Mouse (Mus musculus): ENCODE results near the gene AL732309.1.
A peak's percentile ranks its signal among the peaks of the same experiment; 100 is the strongest.

Gene AL732309.1

GRCm38 (mm10) chr2:25240310-25240709 is 6.4 kb downstream of the AL732309.1 start:
- no peak for DNase-seq (ENCODE audit: extremely low read depth, low read depth)

GRCm38 (mm10) chr2:25239766-25240165 is 6.9 kb downstream of the AL732309.1 start:
- no peak for DNase-seq (ENCODE audit: extremely low read depth, low read depth)

- no peak for DNase-seq (ENCODE audit: extremely low read depth, low read depth)
Observed at GRCm38 (mm10) chr2:25238106-25238505, 8.6 kb downstream of the AL732309.1 start.

DNA sequence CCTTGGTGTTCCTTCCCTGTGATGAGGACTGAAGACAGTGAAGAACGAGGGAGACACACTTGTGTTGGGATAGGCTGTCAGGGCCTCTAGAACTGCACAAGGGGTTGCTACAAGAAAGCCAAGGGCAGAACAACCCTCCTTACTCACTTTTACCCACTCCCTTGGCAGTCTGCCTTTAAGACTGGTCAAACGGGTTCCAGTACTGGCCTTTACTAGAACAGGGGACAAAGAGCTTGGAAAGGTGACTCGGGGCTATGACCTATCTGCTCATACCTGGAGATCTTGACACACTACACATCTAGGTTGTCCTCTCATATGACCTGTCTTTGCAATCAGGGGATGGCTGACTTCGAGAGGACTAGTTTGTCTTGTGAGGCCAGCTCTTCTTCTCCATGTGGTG is 9.1 kb downstream of the AL732309.1 start:
- DNase-seq (ENCODE audit: extremely low read depth, low read depth): no peak

DNA sequence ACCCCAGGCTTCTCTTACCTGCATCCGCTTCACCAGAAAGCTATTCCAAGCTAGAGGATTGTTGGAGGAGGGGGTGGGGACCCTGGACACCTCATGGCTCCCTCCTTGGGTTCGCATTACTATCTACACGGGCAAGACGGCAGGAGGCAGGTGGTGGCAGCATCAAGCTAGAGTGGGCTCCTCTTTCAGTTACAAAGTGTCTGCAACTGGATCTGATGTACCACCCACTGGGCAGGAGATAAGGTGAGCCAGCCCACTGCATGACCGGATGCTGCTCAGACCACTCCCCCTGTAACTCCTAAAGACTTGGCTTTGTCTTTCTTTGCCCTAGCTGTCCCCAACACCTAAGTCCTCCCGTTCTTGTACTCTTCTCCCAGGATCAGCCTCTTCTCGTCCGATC is 10.0 kb downstream of the AL732309.1 start, which contains the start of gene Rnf224:
TSS of gene Rnf224 (minus strand) at position 174 of the 400 bp plus-strand sequence.
- DNase-seq (ENCODE audit: extremely low read depth, low read depth): no peak

DNA sequence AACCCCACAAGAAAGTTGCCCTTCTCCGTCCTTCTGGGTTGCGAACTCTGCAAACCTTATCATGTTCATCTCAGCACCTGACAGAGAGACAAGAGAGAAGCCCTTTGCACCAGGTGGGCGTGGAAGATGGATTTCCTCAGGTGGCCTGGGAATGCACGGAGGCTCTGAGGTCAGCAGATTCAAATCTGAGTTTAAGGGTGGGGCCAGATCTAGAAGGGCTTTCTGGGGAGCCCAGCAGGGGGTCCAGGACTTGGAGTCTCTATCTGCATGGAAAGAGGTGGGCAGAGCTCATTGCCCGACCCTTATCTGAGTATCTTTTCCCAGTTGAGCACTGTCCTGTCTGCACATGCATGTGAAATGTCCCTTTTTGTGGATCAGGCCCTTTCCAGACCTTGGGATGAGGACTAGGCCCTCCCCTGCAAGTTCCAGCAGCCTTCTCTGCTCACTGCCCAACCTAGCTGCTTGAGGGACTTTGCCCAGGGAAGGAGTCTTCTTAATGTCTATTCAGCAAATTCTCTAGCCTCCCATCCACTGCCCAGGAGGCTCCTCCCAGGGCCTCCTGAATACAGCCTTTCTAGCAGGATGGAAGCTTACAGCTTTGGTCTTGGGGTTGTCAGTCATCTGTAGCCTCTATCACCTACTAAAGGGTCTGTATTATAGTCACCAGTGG is 12.0 kb downstream of the AL732309.1 start:
- DNase-seq (ENCODE audit: extremely low read depth, low read depth): no peak

DNA sequence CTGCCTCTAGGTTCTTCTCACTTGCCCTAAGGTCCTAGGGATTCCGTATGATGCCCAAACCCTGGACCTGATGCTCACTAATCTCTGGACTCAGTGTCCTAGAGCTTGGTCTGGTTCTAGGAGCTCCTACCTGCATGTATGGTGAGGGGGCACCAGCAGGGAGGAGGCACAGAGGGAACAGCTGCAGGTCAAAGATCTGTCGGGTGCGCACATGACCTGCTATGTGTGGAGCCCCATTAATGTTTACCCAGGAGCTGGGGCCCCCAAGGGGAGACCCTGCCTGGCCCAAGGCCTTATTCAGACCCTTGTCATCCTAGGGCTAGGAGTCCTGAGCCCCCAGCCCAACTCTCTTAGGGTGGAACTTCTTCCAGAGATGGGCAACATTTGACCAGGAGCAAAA is 12.6 kb downstream of the AL732309.1 start, which contains the start of gene Slc34a3:
TSS of gene Slc34a3 (minus strand) at position 315 of the 400 bp plus-strand sequence.
- no peak for DNase-seq (ENCODE audit: extremely low read depth, low read depth)

- DNase-seq (ENCODE audit: extremely low read depth, low read depth): peak; percentile 68
Observed at GRCm38 (mm10) chr2:25233421-25233820, 13.2 kb downstream of the AL732309.1 start.

DNA sequence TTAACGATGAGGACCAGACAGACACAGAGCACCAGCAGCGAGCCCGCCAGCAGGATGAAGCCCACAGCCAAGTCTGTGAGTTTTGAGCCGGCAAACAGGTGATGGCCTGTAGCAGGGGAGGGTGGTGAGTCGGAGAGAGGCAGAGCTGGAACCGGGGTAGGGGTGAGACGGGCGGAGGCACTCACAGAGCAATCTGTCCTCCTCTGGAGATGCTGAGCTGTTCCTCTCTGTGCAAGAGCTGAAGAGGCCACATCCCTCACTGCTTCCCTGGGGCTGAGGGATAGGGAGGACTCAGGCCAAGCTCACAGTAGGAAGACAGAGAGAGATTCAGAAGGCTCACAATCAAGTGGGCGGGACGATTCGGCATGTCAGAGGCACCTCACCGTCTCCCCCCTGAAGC is 15.6 kb downstream of the AL732309.1 start:
- DNase-seq (ENCODE audit: extremely low read depth, low read depth): no peak

- no peak for DNase-seq (ENCODE audit: extremely low read depth, low read depth)
Observed at GRCm38 (mm10) chr2:25230581-25230980, 16.1 kb downstream of the AL732309.1 start.

DNA sequence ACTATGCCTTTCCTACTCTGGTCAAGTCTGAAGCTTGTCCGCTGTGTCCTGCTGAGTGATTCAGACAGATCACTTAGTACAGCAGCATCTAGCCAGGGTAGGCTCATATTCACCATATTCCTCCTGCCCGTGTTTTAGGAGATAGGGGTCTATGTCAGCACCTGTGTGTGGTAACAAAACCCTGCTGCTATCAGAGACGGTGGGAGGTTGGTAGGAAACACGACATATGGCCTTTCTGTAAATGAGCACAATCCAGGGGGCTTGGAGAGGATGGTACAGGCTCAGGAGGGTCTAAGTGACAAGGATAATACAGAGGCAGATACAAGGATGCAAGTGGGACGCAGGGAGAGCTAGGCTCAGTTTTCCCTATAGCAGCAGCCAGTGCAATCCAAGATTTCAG is 17.1 kb downstream of the AL732309.1 start:
- no peak for DNase-seq (ENCODE audit: extremely low read depth, low read depth)

DNA sequence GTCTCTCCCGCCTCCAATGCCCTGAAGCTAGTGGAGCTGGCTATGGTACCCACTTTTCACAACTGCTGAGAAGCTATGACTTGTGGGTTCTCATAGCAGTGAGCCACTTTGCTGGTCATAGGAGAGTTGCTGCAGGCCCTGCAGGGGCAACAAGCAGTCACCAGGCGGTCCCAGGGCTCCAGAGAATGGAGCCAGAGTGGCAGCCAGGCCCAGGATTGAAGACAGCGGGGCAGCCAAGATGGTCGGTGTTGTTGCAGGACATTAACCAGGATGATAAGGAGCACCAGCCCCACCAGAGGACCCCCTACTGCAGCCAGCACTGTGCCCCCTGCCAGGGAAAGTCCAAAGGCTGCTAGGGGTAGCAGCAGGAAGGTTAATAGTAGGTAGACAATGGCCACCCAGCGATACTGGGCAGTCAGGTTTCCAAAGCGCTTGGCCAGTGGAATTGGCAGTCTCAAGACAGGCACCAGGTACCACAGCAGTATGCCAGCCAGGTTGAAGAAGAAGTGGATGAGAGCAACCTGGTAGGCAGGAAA is 17.6 kb downstream of the AL732309.1 start:
- no peak for DNase-seq (ENCODE audit: extremely low read depth, low read depth)

DNA sequence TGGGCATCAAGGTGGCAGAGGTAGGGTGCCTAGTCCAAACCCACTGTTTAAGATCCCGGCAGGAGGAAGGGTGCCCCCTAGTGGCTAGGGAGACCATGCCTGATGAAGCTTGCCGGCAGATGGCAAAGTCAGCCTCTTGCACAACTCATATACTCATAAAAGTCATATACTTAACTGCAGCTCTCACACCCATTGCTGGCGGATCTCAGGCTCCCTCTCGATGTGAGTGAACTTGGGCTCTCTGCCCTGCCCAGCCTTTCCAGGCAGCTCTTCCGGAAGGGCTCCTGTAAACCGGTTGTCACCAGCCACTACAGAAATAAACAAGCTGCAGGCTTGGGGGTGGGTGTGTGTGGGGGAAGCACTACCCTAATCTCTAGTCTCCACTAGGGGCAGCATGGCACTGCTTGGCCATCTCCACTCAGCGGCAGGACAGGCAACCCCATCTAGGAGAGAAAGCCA is 18.2 kb downstream of the AL732309.1 start:
- peak; percentile 84 for DNase-seq (ENCODE audit: extremely low read depth, low read depth)

DNA sequence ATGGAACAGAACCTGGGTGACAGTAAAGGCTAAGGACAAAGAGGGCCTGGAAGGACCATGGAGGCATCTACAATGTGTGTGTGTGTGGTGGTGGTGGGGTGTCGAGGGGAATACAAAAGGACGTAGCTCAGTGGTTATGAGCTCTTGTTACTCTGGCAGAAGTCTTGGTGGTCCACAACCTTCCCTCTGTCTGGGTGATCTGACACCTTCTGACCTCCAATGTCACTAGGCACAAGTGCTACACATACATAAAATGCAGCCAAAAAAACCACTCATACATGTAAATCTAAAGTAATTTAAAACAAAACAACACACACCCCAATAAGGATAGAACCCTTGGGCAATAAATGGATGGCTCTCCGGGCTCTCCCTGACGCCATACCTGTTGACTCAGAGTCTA is 19.3 kb downstream of the AL732309.1 start:
- no peak for DNase-seq (ENCODE audit: extremely low read depth, low read depth)

- DNase-seq (ENCODE audit: extremely low read depth, low read depth): no peak
Observed at GRCm38 (mm10) chr2:25226864-25227263, 19.8 kb downstream of the AL732309.1 start.

- DNase-seq (ENCODE audit: extremely low read depth, low read depth): no peak
Observed at GRCm38 (mm10) chr2:25225811-25226379, 20.8 kb downstream of the AL732309.1 start.

- peak; percentile 99 for DNase-seq (ENCODE audit: extremely low read depth, low read depth)
Observed at GRCm38 (mm10) chr2:25224766-25225752, 21.6 kb downstream of the AL732309.1 start.

GRCm38 (mm10) chr2:25224492-25224765 is 22.2 kb downstream of the AL732309.1 start, which contains the start of gene Tubb4b:
Gene Tubb4b, minus strand, starts transcription at chr2:25224702.
- no peak for DNase-seq (ENCODE audit: extremely low read depth, low read depth)

GRCm38 (mm10) chr2:25223681-25224491 is 22.8 kb downstream of the AL732309.1 start:
- DNase-seq (ENCODE audit: extremely low read depth, low read depth): peak; percentile 65

DNA sequence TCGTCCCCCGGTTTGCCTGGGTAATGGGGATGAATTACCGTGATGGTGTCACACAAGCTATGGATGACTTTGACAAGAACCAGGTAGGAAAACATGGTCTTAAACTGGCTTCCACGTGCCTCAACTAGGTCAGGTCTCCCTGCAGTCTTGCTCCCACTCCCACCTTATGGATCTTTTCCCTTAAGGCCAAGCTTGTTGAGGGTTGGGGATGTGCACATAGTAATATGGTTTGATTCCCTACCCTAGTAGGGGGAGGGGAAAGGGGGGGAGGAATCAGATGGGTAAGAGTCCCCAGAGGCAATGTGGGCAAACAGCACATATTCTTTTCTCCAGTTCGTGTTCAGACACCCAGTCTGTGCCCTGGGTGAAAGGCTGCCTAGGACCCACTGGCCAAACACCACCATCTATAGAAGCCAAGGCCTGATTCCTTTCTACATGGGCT is 25.3 kb downstream of the AL732309.1 start:
- no peak for DNase-seq (ENCODE audit: extremely low read depth, low read depth)

DNA sequence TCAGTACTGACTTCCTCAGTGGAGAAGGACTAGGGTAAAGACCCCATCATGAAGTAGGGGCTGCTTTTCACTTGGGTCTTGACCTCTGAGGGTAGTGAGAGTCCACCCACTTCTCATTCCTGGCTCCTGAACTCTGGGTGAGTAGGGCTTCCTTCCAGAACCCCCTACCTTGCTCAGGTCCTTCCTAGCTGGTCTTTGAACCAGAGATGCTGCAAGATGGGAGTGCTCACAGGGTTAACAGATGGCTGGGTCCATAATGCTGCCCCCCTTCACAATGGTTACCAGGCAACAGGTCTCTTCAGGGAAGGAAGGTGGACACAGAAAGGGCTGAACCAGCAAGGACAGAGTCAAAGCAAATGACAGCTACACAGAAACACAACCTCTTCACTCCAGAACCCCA is 28.2 kb downstream of the AL732309.1 start, which contains the start of gene Fam166a:
TSS of gene Fam166a (plus strand) at position 301 of the 400 bp plus-strand sequence.
- no peak for DNase-seq (ENCODE audit: extremely low read depth, low read depth)
